Mouse (Mus musculus) spleen, postnatal 14 days (tissue): ENCODE measurements around the gene Cdh8.
"Not testable (repeated sequence)": the region's sequence is repeated elsewhere in the genome, so short reads cannot be mapped to it uniquely, and the experiment has no call there.

Source experiments
- DNase-seq, 2 experiments: peaks; one replicate each; pipeline ENCODE4 v3.0.0; 2021 to 2022; ENCODE audit warnings: low spot score in 2 of 2

Gene Cdh8

GRCm38 (mm10) chr8:99285103-99285502, 131.2 kb downstream of the Cdh8 start:
- no peak for DNase-seq

- DNase-seq = no peak
Measured at GRCm38 (mm10) chr8:99280375-99280774, 135.9 kb downstream of the Cdh8 start.

- no peak for DNase-seq
Measured at GRCm38 (mm10) chr8:99267133-99267532, 149.1 kb downstream of the Cdh8 start.

- DNase-seq = no peak
Measured at GRCm38 (mm10) chr8:99234372-99234771, 181.9 kb downstream of the Cdh8 start.

DNA sequence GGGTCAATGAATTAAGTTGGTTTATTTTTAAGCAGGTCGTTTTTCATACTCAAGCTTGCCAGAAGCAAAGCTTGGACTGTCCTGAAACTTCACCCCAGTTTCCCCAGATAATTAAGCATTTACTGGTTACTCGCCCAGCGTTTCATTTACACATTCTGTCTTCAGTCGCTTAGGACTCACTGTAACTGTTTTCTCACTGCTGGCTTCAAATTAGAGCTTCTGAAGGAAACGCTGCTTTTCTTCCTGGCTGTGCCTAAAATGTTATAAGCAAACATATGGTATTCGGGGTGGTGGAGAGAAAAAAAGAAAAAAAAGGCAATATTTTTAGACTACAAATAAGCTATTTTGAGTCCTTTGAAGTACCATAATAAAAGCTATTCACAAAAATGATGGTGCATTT, 192.6 kb downstream of the Cdh8 start:
- no peak for DNase-seq

DNA sequence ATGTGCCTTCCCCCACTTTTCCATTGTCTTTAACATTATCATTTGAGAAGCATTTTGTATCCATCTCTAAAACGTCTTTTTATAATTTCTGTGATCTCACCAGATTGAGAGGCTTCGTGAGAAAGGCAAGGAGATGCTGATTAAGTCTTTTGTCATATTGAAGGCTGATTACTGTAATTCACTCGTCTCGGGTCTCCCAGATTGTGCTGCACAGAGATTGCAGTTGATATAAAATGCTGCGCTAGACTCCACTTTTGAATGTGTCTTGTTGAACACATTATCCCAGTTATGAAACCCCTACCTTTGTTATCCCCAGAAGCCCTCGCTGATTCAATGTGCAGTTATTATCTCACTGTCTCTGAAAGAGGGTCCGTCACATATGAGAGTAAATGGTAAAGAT, 211.1 kb downstream of the Cdh8 start:
- no peak for DNase-seq

DNA sequence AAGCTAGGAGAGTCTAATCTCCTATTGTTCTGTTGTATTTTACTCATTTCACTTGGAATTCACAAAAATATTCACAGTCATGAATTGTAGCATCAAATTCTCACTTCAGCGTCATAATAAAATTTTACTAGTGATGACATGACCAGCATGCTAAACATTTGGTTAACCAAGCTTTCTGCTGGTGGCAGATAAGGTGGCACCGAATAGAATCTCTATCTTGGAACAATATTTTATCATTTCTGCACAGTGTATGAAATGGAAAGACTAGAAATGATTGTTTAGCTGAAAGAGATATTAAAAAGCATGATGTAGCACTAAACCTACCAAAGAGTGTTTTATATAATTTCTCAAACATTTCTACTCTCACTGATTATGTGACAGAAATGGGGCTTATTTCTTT, 225.6 kb downstream of the Cdh8 start:
- DNase-seq = no peak

DNA sequence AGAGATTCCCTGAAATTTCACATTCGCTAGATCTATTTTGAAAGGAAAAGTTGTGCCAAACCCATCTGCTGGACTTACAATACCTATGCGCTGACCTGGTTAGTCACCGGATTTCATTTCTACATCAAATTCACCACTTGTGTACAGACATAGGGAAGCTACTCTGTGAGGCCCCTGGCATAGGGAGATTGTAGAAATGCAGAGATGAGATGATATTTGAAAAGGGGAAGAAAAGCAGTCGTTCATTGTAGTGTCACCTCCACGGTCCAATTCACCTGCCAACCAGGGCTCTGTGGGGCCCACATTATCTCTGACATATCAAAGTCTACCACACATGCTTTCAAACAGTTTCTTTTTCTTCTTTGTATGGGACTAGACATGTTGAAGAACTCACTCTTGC, 229.4 kb downstream of the Cdh8 start:
- DNase-seq = no peak

GRCm38 (mm10) chr8:99184186-99184585, 232.1 kb downstream of the Cdh8 start:
- DNase-seq = no peak

GRCm38 (mm10) chr8:99166966-99167365, 249.3 kb downstream of the Cdh8 start:
- no peak for DNase-seq

DNA sequence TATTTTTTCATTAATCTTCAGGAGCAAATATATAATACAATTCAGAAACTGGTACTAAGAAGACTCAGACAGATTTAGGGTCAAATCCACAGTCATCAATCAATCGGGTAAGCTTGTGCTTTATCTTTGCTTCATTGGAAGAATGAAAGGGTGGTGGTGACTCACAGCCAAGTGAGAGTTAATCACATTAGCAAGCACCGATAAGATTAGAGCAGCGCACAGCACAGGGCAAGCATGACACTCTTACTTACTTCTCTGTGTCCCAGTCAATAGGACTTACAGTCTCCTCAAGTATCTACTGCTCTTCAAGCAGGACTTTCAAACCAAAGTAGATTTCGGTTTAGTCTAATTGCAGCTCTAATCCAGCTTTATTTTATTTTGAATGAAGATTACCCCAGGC, 254.6 kb downstream of the Cdh8 start:
- no peak for DNase-seq

- DNase-seq = no peak
Measured at GRCm38 (mm10) chr8:99145436-99145835, 270.8 kb downstream of the Cdh8 start.

DNA sequence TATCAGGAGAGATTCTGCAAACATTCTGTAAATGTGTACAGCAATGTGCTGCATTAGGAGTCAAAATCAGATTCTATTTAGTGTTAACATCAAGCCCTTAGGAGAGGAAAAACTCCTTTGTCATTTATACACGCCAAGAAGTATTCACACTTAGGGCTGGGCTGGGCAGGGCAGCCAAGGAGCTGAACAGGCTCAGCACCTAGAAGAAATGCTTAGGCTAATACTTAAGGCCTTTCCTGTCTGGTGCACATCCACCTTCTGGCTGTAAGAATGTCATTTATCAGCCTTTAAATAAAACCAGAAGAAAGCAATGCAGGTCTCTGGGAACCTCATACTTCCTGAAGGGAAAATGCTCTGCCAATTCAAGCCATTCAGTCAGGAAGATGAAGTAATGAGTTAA, 271.5 kb downstream of the Cdh8 start:
- DNase-seq = not testable (repeated sequence)

- no peak for DNase-seq
Measured at GRCm38 (mm10) chr8:99098453-99098852, 317.8 kb downstream of the Cdh8 start.

GRCm38 (mm10) chr8:99051344-99051743, 364.9 kb downstream of the Cdh8 start:
- no peak for DNase-seq

DNA sequence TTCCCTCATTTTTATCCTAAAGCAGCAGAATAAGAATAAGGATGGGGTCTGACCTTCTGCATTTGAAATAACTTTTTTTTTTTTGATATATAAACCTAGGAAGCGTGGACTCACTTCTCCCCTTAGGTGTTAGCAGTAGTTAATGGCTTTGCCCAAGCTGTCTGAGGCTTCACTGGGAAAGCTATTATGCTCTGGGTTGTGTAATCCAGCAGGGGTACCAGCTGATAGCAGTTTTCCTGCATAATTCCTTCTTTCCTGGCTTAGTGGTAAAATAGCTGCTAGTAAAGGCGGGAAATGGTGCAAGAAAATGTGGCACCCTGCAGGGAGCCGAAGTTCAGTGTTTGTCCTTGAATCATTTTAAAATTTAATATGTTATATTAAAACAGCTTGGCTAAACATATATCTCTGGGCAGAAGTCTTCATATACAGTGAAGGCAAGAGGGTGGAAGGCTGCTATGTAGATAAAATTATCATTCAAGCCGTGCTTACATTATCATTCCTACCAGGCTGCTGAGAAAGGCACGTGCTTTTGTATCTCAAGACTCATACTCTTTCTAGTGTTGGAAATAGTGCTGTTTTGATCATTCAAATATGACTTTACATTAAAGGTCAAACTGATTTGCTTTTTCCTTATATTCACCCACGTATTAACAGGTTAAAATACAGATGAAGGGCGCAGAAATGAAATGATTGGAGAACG, 367.5 kb downstream of the Cdh8 start:
- DNase-seq = no peak

DNA sequence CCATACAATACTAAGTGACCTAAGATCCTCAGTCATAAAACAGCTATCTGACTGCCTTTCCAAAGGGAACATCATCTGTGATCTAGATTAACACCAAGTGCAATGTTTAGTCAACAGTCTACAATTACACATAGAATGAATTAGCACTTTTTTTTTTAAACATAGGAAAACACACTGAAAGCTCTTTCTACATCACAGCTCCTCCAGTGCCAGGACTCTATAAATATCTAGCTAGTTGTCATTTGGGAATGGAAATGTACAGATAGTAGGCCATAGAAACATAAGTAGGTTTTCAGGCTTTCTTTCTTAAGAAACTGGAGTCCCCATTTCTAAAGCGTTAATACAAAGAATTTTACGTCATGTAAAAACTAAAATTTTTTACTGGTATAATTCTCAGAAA, 375.8 kb downstream of the Cdh8 start:
- DNase-seq = no peak

GRCm38 (mm10) chr8:99031060-99031459, 385.2 kb downstream of the Cdh8 start:
- no peak for DNase-seq
